Mouse (Mus musculus): ENCODE results near the gene Usb1.

GRCm38 (mm10) chr8:95377101-95377500 is 45.0 kb downstream of the Usb1 start:
- TF ChIP-seq POLR2A (IDR thresholded peaks at IDR 0.05; ENCODE audit: low read depth, low read length) (no peak), CTCF (IDR thresholded peaks at IDR 0.05; ENCODE audit: borderline replicate concordance, insufficient read depth, low read length) (no peak)

All from embryonic fibroblast, embryonic 13.5 days (primary cell).